Mouse (Mus musculus) thymus, adult 2 months (tissue): ENCODE data around the gene Greb1.

Experiments used
- CTCF ChIP-seq: fragments of 200-500 bp; IDR thresholded peaks from 2 replicates; pipeline ENCODE4 v1.5.1; 2012; ENCODE audit warnings: mild to moderate bottlenecking, control low read depth, low read length, moderate library complexity, borderline replicate concordance; ENCODE audit not compliant: control insufficient read depth, poor library complexity, insufficient read depth; ENCODE audit errors: extremely low read depth
- POLR2A ChIP-seq: fragments of 200-500 bp; IDR thresholded peaks from 2 replicates; pipeline ENCODE4 v1.6.1; 2012; ENCODE audit warnings: mild to moderate bottlenecking, low read length, control low read depth, moderate library complexity; ENCODE audit not compliant: control insufficient read depth, poor library complexity, insufficient read depth; ENCODE audit errors: extremely low read depth

- TF ChIP-seq CTCF: no peak
- TF ChIP-seq POLR2A: no peak
Observed at GRCm38 (mm10) chr12:16639078-16639771, 161.5 kb downstream of the Greb1 start.
